Mouse (Mus musculus) embryonic facial prominence, embryonic 12.5 days (tissue): Measurements from ENCODE around the gene Syce2. TPM values are rescaled to one million over a fixed set of nuclear protein-coding genes. Genes with fewer than 3 reads are reported as not detected.
"Not testable (repeated sequence)": the region's sequence is repeated elsewhere in the genome, so short reads cannot be mapped to it uniquely, and the experiment has no call there.

Experiments
- ATAC-seq: fragments of 200-750 bp; cut with Nextera tagmentation; 2 replicates; pipeline ENCODE4 v1.8.0; 2017; ENCODE audit not compliant: insufficient number of reproducible peaks, insufficient read depth, low FRiP score, low TSS enrichment
- H3K27ac ChIP-seq: fragments of 300-500 bp; sonication (generic); 2 replicates; pipeline ENCODE4 v1.5.1; 2016; ENCODE audit warnings: mild to moderate bottlenecking
- H3K27me3 ChIP-seq: fragments of 300-500 bp; sonication (generic); 2 replicates; pipeline ENCODE4 v1.6.1; 2016; ENCODE audit warnings: mild to moderate bottlenecking, moderate library complexity
- H3K36me3 ChIP-seq: fragments of 300-500 bp; sonication (generic); 2 replicates; pipeline ENCODE4 v1.6.1; 2016; ENCODE audit warnings: mild to moderate bottlenecking
- H3K4me1 ChIP-seq: fragments of 300-500 bp; sonication (generic); 2 replicates; pipeline ENCODE4 v1.6.1; 2016
- H3K4me2 ChIP-seq: fragments of 300-500 bp; sonication (generic); replicated peaks from 2 replicates; pipeline ENCODE4 v1.6.1; 2016; ENCODE audit warnings: mild to moderate bottlenecking, moderate library complexity
- H3K4me3 ChIP-seq: fragments of 300-500 bp; sonication (generic); 2 replicates; pipeline ENCODE4 v1.5.1; 2016; ENCODE audit warnings: mild to moderate bottlenecking
- H3K9ac ChIP-seq: fragments of 300-500 bp; sonication (generic); 2 replicates; pipeline ENCODE4 v1.6.1; 2016; ENCODE audit warnings: mild to moderate bottlenecking, moderate library complexity
- H3K9me3 ChIP-seq: fragments of 300-500 bp; sonication (generic); 2 replicates; pipeline ENCODE4 v1.6.1; 2016; ENCODE audit warnings: mild to moderate bottlenecking, moderate library complexity
- WGBS: fragments of 180-500 bp; shearing (Covaris S2); methylation state at CpG from one replicate; pipeline ENCODE4 v1.1.7; 2016; 5-methylcytosine and 5-hydroxymethylcytosine counted together
- polyA plus RNA-seq: library from polyadenylated mRNA; unstranded; fragments of >200 nt; fragmentation: Nextera tagmentation; extraction: Ambion mirVana; gene quantifications from 2 replicates; pipeline ENCODE4 v1.2.1, GENCODE M21; 2016

The Syce2 gene
- polyA plus RNA-seq, 1 experiment from 2014 or later, result 84.1 TPM

- H3K27ac ChIP-seq, result no peak overlapping the region
- H3K9ac ChIP-seq, result no peak overlapping the region
- H3K4me2 ChIP-seq, result no peak overlapping the region
- H3K4me3 ChIP-seq, result no peak overlapping the region
- peaks cover 16% of the 10 kb centered on the region; the same call in 1 of the 2 replicates for H3K4me1 ChIP-seq
- H3K36me3 ChIP-seq, result no peaks in the 10 kb centered on the region; the same call in 1 of the 2 replicates
- 90% methylated on average over 9 of the region's 9 CpGs for WGBS
- H3K9me3 ChIP-seq, result no peaks in the 10 kb centered on the region
- ATAC-seq, result no peak
- H3K27me3 ChIP-seq, result peaks cover 28% of the 10 kb centered on the region
These were observed 35.1 kb downstream of the Syce2 start for GRCm38 (mm10) chr8:84907037-84907436.

DNA sequence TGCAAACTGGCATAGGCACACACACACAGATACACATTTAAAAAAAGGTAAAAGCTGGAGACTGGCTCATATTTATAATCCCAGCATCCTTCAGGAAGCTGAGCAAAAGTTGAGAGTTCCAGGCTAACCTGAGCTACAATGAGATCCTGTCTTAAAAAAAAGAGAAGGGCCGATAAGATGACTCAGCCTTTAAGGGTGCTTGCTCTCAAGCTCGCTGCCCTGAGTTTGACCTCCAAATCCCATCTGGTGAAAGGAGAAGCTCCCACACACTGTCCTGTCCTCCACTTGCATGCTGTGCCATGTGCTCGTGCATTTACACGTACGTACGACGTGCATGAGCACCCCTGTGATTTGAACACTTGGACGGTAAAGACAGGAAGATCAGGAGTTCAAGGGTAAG, 35.6 kb downstream of the Syce2 start:
- WGBS, result 73% methylated on average over 8 of the region's 8 CpGs
- Histone ChIP-seq H3K4me3 (no peak overlapping the region), H3K4me2 (no peak overlapping the region; the same call in 1 of the 2 replicates), H3K36me3 (no peaks in the 10 kb centered on the region; the same call in 1 of the 2 replicates), H3K27me3 (peaks cover 33% of the 10 kb centered on the region), H3K4me1 (peaks cover 19% of the 10 kb centered on the region), H3K9ac (no peak overlapping the region), H3K9me3 (no peaks in the 10 kb centered on the region), H3K27ac (no peak overlapping the region)
- ATAC-seq, result no peak

GRCm38 (mm10) chr8:84907979-84908378, 36.1 kb downstream of the Syce2 start:
- Histone ChIP-seq H3K27me3 (peaks cover 37% of the 10 kb centered on the region), H3K27ac (peak overlapping the region; percentile 58; the same call in 1 of the 2 replicates), H3K4me3 (peak overlapping the region; percentile 51), H3K4me1 (peaks cover 24% of the 10 kb centered on the region), H3K4me2 (peak overlapping the region; percentile 68)
- ATAC-seq, H3K9ac ChIP-seq, H3K9me3 ChIP-seq, H3K36me3 ChIP-seq: not testable (repeated sequence)
- WGBS, result 22% methylated on average over 7 of the region's 7 CpGs

DNA sequence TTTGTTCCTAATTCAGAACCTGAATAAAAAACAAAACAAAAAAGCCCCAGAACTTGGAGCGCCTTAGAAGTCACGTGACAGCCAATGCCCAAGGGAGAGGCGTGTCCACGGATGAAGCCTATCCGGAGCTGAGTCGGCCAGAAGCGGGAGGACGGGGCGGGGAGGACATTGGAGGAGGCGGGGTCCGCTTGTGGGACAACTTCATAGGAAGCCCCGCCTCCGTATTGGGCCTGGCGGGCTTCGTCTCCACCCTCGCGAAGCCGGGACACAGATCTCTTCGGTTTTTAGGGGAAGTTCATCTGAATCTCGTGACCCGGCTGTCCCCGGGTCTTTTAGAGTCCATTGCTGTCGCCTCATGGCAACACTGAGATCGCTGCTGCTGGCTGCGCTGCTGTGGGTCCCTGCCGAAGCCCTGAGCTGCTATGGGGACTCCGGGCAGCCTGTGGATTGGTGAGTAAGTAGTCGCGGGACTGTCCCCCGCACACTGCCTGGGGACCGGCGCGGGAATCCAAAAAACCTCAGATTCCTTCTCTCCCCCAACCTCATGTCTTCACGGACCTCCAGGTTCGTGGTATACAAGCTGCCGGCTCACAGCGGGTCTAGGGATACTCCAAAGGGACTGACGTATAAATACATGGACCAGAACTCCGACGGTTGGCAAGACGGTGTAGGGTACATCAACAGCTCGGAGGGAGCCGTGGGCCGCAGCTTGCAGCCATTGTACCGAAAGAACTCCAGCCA, 36.7 kb downstream of the Syce2 start, which contains the start of gene Dnase2a:
Gene Dnase2a, plus strand, starts transcription at position 140 of the 741 bp plus-strand sequence.
- Histone ChIP-seq H3K4me1 (peaks cover 23% of the 10 kb centered on the region), H3K4me3 (peak within 1 kb of the TSS; percentile 51), H3K9me3 (no peaks in the 10 kb centered on the region), H3K36me3 (no peaks in the 10 kb centered on the region; the same call in 1 of the 2 replicates), H3K27ac (peak within 1 kb of the TSS; percentile 58), H3K4me2 (peak within 1 kb of the TSS; percentile 68), H3K27me3 (peaks cover 44% of the 10 kb centered on the region), H3K9ac (peak within 1 kb of the TSS; percentile 63)
- under 1% methylated on average over 45 of the region's 45 CpGs for WGBS
- peak; percentile 67; the same call in 1 of the 2 replicates for ATAC-seq

DNA sequence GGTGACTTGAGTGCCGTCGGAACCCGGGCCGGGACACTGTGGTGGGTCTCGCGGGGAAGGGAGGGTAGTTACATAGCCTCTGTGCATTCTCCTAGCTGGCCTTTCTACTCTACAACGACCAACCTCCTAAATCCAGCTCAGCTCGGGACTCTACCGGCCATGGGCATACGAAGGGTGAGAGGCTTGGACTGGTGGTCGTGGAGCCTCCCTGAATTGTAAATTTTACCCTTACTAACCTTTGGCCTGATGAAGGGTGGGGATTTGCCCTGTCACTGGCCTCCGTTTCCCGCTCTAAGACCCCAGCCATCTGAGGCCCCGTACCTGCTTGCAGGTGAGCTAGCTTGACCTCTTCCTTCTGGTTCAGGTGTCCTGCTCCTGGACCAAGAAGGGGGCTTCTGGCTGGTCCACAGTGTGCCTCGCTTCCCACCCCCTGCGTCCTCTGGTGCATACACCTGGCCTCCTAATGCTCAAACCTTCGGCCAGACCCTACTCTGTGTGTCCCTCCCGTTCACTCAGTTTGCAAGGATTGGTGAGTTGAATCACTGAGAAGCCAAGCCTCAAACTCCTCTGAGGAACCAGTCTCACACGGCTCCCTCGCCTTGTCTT, 37.4 kb downstream of the Syce2 start:
- Histone ChIP-seq H3K4me1 (peaks cover 23% of the 10 kb centered on the region), H3K27me3 (peaks cover 50% of the 10 kb centered on the region), H3K9me3 (no peaks in the 10 kb centered on the region), H3K36me3 (no peaks in the 10 kb centered on the region; the same call in 1 of the 2 replicates), H3K27ac (no peak overlapping the region), H3K9ac (peak overlapping the region; percentile 63), H3K4me3 (peak overlapping the region; percentile 51), H3K4me2 (peak overlapping the region; percentile 68)
- WGBS, result 49% methylated on average over 20 of the region's 20 CpGs
- ATAC-seq, result 0 out of 2 replicates have a peak, but pooled peaks have one; percentile 25

DNA sequence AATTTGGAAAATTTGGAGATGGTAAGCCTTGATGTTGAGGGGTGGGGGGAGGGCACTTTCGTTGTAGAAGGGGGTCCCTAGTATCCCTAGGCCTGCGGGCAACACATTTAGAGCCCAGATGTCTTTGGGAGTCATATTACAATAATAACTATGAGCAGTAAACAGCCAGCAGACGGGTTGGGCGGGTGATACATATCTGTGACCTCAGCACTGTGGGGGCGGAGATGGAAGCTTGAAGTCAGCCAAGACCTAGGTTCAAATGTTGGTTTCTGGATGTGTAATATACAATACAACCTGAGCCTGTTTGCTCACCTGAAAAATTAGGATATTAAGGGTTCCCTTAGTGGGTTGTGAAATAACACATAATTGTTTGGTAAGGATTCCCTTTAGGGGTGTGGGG, 38.0 kb downstream of the Syce2 start:
- Histone ChIP-seq H3K9ac (no peak overlapping the region; the same call in 1 of the 2 replicates), H3K27me3 (peaks cover 53% of the 10 kb centered on the region), H3K27ac (no peak overlapping the region), H3K4me3 (0 out of 2 replicates have a peak overlapping the region, but pooled peaks have one; percentile 51), H3K4me1 (peaks cover 23% of the 10 kb centered on the region), H3K36me3 (no peaks in the 10 kb centered on the region; the same call in 1 of the 2 replicates), H3K4me2 (peak overlapping the region; percentile 68; the same call in 1 of the 2 replicates), H3K9me3 (no peaks in the 10 kb centered on the region)
- 56% methylated on average over 5 of the region's 5 CpGs for WGBS
- ATAC-seq, result no peak

DNA sequence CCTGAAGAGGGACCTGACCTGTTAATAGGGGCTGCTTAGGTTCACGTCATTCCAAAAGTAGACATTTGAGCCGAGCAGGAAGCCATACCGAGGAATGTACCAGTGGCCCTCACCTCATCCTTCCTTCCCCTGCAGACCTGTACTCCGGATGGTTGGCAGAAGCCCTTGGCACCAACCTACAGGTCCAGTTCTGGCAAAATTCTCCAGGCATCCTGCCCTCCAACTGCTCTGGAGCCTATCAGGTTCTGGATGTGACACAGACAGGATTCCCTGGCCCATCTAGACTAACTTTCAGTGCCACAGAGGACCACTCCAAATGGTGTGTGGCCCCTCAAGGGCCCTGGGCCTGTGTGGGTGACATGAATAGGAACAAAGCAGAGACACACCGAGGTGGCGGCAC, 38.6 kb downstream of the Syce2 start:
- H3K9ac ChIP-seq, result no peak overlapping the region
- H3K4me3 ChIP-seq, result no peak overlapping the region
- 76% methylated on average over 6 of the region's 6 CpGs for WGBS
- H3K27me3 ChIP-seq, result peaks cover 58% of the 10 kb centered on the region
- H3K9me3 ChIP-seq, result no peaks in the 10 kb centered on the region
- no peaks in the 10 kb centered on the region; the same call in 1 of the 2 replicates for H3K36me3 ChIP-seq
- no peak overlapping the region for H3K4me2 ChIP-seq
- no peak overlapping the region for H3K27ac ChIP-seq
- no peak for ATAC-seq
- peaks cover 23% of the 10 kb centered on the region for H3K4me1 ChIP-seq

DNA sequence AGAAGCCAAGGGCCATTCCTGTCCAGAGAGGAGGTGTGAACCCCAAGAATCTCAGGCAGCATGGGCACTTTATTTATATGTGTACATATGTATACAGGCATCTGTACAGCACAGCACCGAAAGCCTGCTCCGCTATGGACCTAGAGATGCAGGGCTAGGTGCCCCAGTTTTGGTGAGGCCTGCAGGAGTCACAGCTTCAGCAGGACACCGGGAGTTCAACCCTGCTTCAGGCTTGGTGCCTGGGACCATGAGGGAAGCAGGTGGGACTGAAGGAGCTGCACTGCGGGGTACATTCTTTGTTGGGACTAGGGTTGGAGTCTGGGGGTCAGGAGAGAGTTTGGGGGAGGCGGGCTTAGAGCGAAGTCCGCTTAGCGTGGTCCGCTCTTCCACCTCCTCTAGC, 39.9 kb downstream of the Syce2 start:
- no peaks in the 10 kb centered on the region for H3K9me3 ChIP-seq
- no peak overlapping the region for H3K4me3 ChIP-seq
- peaks cover 4% of the 10 kb centered on the region; the same call in 1 of the 2 replicates for H3K36me3 ChIP-seq
- H3K27ac ChIP-seq, result no peak overlapping the region
- H3K27me3 ChIP-seq, result peaks cover 69% of the 10 kb centered on the region
- no peak overlapping the region for H3K4me2 ChIP-seq
- H3K9ac ChIP-seq, result no peak overlapping the region
- peaks cover 23% of the 10 kb centered on the region for H3K4me1 ChIP-seq
- WGBS, result 81% methylated on average over 9 of the region's 9 CpGs
- ATAC-seq, result no peak

DNA sequence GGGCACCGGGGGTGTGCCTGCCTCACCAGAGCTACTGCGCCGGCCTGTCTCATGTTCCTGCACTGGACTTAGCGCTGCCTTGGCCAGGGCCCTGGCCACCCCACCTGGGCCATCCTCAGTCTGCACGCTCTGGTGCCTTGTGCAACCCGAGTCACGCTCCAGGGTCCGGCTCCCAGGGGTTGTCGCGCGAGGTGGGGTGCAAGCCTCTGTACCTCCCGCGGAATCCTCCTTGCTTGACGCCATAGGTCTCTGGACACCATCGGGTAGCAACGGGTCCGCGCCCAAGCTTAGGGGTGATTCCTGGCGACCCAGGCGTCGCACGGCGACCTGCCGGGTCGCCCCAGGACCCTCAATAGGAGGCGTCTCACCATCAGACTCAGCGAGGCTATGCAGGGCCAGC, 40.5 kb downstream of the Syce2 start:
- Histone ChIP-seq H3K4me3 (peak overlapping the region; percentile 40), H3K9ac (no peak overlapping the region; the same call in 1 of the 2 replicates), H3K4me2 (peak overlapping the region; percentile 88), H3K27me3 (peaks cover 70% of the 10 kb centered on the region), H3K4me1 (peaks cover 23% of the 10 kb centered on the region), H3K36me3 (peaks cover 4% of the 10 kb centered on the region; the same call in 1 of the 2 replicates), H3K27ac (no peak overlapping the region), H3K9me3 (no peaks in the 10 kb centered on the region)
- 19% methylated on average over 27 of the region's 27 CpGs for WGBS
- no peak for ATAC-seq

GRCm38 (mm10) chr8:84912895-84913501, 41.1 kb downstream of the Syce2 start:
- Histone ChIP-seq H3K9ac (peak overlapping the region; percentile 39; the same call in 1 of the 2 replicates), H3K27me3 (peaks cover 76% of the 10 kb centered on the region), H3K9me3 (no peaks in the 10 kb centered on the region), H3K27ac (no peak overlapping the region), H3K36me3 (peaks cover 4% of the 10 kb centered on the region; the same call in 1 of the 2 replicates), H3K4me3 (peak overlapping the region; percentile 40), H3K4me2 (peak overlapping the region; percentile 88), H3K4me1 (peaks cover 23% of the 10 kb centered on the region)
- no peak for ATAC-seq
- WGBS, result 1% methylated on average over 55 of the region's 55 CpGs

DNA sequence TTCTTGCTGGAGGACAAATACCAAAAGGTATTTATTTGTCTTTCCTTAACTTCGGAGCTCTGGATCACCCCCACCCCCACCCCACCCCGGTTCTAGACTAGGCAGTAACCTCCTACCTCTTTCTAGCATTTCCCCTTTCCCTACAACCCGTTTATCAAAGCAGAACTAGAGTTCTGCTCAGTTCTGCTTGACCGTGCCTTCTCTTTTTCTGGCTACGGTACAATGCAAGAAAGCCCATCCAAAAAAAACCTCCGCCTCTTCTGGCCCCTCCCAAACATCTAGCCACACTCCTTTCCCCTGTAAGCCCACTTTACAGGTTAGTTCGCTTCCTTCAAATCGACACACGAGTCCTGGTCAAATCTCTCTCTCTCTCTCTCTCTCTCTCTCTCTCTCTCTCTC, 41.6 kb downstream of the Syce2 start:
- H3K4me1 ChIP-seq, result peaks cover 23% of the 10 kb centered on the region
- H3K9ac ChIP-seq, result peak overlapping the region; percentile 39; the same call in 1 of the 2 replicates
- H3K27ac ChIP-seq, result no peak overlapping the region
- ATAC-seq, result no peak
- peak overlapping the region; percentile 88 for H3K4me2 ChIP-seq
- H3K36me3 ChIP-seq, result peaks cover 4% of the 10 kb centered on the region; the same call in 1 of the 2 replicates
- peaks cover 81% of the 10 kb centered on the region for H3K27me3 ChIP-seq
- WGBS, result 12% methylated on average over 9 of the region's 9 CpGs
- no peaks in the 10 kb centered on the region for H3K9me3 ChIP-seq
- peak overlapping the region; percentile 40 for H3K4me3 ChIP-seq
